Mouse (Mus musculus): Measurements from ENCODE around the gene Hps1. TPM values are rescaled to one million over a fixed set of nuclear protein-coding genes. Genes with fewer than 3 reads are reported as not detected.

The Hps1 gene
- polyA plus RNA-seq, 1 experiment from 2014 or later, result 14.7 TPM

Other genes starting within 250 kb of the Hps1 start
- gene Loxl4, start 167.2 kb downstream of the Hps1 start, polyA plus RNA-seq (2015; fragmentation: Nextera tagmentation; extraction: Ambion mirVana), result 0.11 and 0.13 TPM in 2 replicates
- gene Pyroxd2, start 27.2 kb downstream of the Hps1 start, polyA plus RNA-seq (2015; fragmentation: Nextera tagmentation; extraction: Ambion mirVana), result 1.1 TPM in 2 replicates